Mouse (Mus musculus) brown adipose tissue, adult 24 weeks (tissue): ENCODE data around the gene Sos1. TPM values are rescaled to one million over a fixed set of nuclear protein-coding genes. Genes with fewer than 3 reads are reported as not detected.
A peak's percentile ranks its signal among the peaks of the same experiment; 100 is the strongest.
"Not testable (repeated sequence)": the region's sequence is repeated elsewhere in the genome, so short reads cannot be mapped to it uniquely, and the experiment has no call there.

Experiments used
- H3K27ac ChIP-seq: fragments of 200-500 bp; replicated peaks from 2 replicates; pipeline ENCODE4 v1.5.1; 2012; ENCODE audit warnings: low read depth, mild to moderate bottlenecking, low read length
- H3K4me1 ChIP-seq: fragments of 200-500 bp; 2 replicates; pipeline ENCODE4 v1.6.1; 2012; ENCODE audit warnings: low read length, mixed read lengths; ENCODE audit not compliant: control insufficient read depth, insufficient read depth, insufficient read length
- H3K4me3 ChIP-seq: fragments of 200-500 bp; 2 replicates; pipeline ENCODE4 v1.5.1; 2012; ENCODE audit warnings: low read depth, mild to moderate bottlenecking, low read length, moderate library complexity; ENCODE audit not compliant: insufficient read depth
- polyA plus RNA-seq: library from polyadenylated mRNA; stranded (reverse); fragments of >200 nt; gene quantifications from 2 replicates; pipeline ENCODE4 v1.2.4, GENCODE M21; 2012; ENCODE audit not compliant: missing spikeins, insufficient read depth, insufficient read length

The Sos1 gene
- polyA plus RNA-seq, 1 experiment = 9.8 TPM

- Histone ChIP-seq H3K4me3 (no peak overlapping the region), H3K27ac (no peak overlapping the region), H3K4me1 (0 out of 2 replicates have a peak, but pooled peaks cover 4% of the 10 kb centered on the region)
These were observed 2.6 kb downstream of the Sos1 start for GRCm38 (mm10) chr17:80477679-80478078.

DNA sequence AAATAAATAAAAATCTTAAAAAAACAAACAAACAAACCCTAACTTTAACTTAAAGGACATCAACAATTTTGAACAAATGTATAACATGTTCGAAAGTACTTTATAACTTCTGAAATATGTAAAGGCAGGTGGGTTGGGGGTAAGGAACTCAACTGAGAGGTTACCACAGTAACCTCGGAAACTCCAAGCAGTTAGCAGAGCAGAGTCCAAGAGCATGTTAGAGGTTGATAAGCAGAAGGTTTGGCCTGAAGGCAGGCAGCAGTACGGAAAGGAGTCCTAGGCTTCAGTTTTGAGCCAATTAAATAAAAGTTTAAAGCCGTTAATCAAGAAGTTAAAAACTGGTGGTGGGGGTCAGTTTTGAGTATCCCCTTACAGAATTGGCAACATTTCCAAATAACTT lies 3.8 kb downstream of the Sos1 start:
- Histone ChIP-seq H3K27ac (no peak overlapping the region), H3K4me1 (peaks cover 7% of the 10 kb centered on the region; the same call in 1 of the 2 replicates), H3K4me3 (no peak overlapping the region)

DNA sequence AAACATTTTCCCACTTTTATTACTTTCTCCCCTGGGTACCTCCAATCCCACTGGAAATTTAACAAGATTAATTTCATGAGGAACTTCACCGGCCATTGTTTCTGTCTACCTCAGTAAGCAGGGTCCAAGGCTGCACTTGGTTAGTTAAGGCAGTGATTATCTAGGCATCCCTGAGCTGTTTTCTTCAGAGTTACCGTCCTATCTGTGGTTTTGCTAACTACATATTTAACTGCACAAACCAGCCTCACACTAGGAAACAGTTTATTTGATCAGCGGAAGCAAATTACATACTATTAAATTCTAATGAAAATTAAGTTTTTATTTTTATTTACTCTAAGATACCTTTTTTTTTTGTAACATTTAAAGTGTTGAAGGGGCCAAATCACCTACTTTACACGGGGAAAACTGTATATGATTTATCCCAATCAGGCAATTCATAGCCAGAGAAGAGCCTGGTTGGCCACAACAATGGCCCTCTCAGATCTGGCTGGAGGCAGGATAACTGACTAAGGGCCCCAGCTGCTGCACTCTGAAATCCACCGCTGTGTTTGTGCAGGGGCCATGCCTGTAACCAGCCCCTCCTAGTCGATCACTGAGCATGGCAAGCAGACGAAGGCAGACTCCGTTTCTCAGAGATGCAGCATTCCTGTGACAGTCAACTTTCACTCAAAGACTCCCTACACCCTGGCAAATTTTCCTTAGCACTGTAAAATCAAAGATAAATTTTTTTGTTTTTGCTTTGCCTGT lies 9.0 kb downstream of the Sos1 start:
- Histone ChIP-seq H3K4me1 (peaks cover 7% of the 10 kb centered on the region; the same call in 1 of the 2 replicates), H3K27ac (no peak overlapping the region), H3K4me3 (no peak overlapping the region)

GRCm38 (mm10) chr17:80468417-80468894 lies 11.8 kb downstream of the Sos1 start:
- H3K4me3 ChIP-seq, H3K4me1 ChIP-seq, H3K27ac ChIP-seq: not testable (repeated sequence)

- peaks cover 2% of the 10 kb centered on the region; the same call in 1 of the 2 replicates for H3K4me1 ChIP-seq
- H3K4me3 ChIP-seq = no peak overlapping the region
- H3K27ac ChIP-seq = no peak overlapping the region
These were observed 20.0 kb downstream of the Sos1 start for GRCm38 (mm10) chr17:80460258-80460657.

DNA sequence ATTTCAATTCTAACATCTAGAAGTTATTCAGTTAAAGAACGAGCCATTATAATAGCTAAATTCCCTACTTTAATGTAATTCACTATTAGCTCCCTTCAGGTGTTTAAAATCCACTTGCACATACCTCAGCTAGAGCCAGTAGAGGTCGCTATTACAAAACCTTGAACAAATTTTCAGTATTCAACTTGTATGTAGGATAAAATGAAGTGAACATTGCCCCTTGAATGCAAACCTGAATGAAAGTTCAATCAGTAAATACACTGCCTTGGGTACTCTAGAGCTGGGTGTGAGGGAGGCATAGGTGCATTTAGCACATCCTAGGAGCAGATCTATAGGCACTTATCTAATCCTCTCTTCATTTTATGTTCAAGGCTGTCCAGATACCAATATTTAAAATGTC lies 24.6 kb downstream of the Sos1 start:
- Histone ChIP-seq H3K4me3 (no peak overlapping the region), H3K4me1 (no peaks in the 10 kb centered on the region), H3K27ac (no peak overlapping the region)

- no peak overlapping the region for H3K27ac ChIP-seq
- no peaks in the 10 kb centered on the region for H3K4me1 ChIP-seq
- no peak overlapping the region for H3K4me3 ChIP-seq
These were observed 29.7 kb downstream of the Sos1 start for GRCm38 (mm10) chr17:80450426-80451030.

GRCm38 (mm10) chr17:80446470-80446869 lies 33.8 kb downstream of the Sos1 start:
- Histone ChIP-seq H3K4me1 (no peaks in the 10 kb centered on the region), H3K27ac (no peak overlapping the region), H3K4me3 (no peak overlapping the region)

DNA sequence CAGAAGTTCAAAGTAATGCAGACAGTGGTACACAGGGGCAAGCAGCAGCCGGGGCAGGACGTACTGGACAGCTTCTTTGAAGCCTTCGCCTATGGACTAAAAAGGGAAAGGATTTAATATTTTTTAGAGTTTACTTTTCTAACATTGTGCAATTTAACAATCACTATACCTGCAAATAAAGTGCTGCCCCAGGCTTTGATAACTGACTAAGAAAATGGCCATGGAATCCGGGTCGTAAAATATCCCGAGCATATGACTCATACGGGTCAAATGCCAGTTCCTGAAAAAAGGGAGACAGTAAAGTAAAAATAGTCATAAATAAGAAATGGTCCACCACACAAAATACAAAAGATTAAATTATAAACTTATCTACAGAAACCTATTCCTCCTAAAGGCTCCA lies 34.8 kb downstream of the Sos1 start:
- Histone ChIP-seq H3K4me3 (no peak overlapping the region), H3K27ac (no peak overlapping the region), H3K4me1 (no peaks in the 10 kb centered on the region)

GRCm38 (mm10) chr17:80435680-80436079 lies 44.6 kb downstream of the Sos1 start:
- H3K27ac ChIP-seq = peak overlapping the region; percentile 16; the same call in 1 of the 2 replicates
- H3K4me3 ChIP-seq = no peak overlapping the region
- 0 out of 2 replicates have a peak, but pooled peaks cover 3% of the 10 kb centered on the region for H3K4me1 ChIP-seq

DNA sequence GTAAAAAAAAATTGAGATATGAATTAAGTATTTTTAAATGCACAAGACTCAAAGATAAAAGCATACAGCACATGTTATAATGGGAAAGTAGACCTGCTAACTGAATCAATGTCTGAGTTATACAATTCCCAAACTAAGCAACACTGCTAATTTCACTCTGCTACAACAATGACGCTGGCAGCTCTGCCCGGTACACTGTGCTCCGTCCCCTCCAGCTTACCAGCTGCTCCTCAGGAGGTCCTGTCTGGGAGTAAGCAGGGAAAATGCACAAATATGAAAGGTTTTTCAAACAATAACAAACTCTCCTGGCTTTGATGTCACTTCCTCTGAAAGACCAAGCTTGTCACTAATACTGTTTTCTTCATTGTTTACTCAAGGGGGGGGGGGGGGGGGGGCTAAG lies 45.8 kb downstream of the Sos1 start:
- Histone ChIP-seq H3K4me3 (peak overlapping the region; percentile 41; the same call in 1 of the 2 replicates), H3K27ac (peak overlapping the region; percentile 73; the same call in 1 of the 2 replicates)

GRCm38 (mm10) chr17:80431997-80432396 lies 48.3 kb downstream of the Sos1 start:
- no peak overlapping the region for H3K4me3 ChIP-seq
- H3K27ac ChIP-seq = peak overlapping the region; percentile 11; the same call in 1 of the 2 replicates

More for the DNA sequence above, 45.8 kb downstream of the Sos1 start:
- H3K4me1 ChIP-seq = 0 out of 2 replicates have a peak, but pooled peaks cover 3% of the 10 kb centered on the region

DNA sequence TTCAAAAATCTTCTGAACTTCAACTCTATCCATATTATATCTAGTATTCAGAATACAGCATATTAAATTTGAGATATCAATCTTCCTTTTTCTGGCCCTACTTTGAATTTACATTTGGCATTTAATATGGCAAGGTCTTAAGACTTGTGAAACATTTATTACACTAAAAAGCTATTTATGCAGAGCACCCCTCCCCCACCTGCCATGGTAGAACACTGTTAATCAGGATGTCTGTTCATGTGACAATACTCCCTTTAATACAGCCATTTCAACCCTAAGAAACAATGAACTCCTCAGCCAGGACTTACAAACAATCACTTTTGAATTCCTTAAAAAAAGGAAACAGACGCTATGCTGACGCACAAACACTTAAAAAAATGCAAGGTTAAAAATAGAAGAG lies 52.3 kb downstream of the Sos1 start:
- no peak overlapping the region for H3K4me3 ChIP-seq
- H3K4me1 ChIP-seq = peaks cover 9% of the 10 kb centered on the region
- H3K27ac ChIP-seq = peak overlapping the region; percentile 89

More at GRCm38 (mm10) chr17:80431997-80432396, 48.3 kb downstream of the Sos1 start:
- H3K4me1 ChIP-seq = peaks cover 6% of the 10 kb centered on the region; the same call in 1 of the 2 replicates

DNA sequence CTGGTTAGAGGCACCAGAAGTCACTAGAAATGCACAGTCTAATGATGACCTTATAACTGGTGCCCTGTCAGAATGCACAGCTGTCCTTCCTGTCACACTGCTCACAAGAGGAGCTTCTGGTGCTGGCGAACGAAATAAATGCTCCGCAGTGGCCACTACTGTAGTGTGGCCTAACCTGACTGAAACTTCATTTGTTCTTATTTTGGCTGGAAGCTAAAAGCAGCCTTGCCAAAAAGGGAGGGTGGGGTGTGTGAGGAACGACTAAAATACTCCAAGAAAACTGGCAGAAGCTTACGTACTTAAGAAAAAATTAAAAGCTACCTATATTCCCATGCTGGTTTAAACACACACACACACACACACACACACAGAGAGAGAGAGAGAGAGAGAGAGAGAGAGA lies 53.4 kb downstream of the Sos1 start:
- peaks cover 9% of the 10 kb centered on the region for H3K4me1 ChIP-seq
- H3K27ac ChIP-seq = peak overlapping the region; percentile 89
- no peak overlapping the region for H3K4me3 ChIP-seq

- Histone ChIP-seq H3K4me1 (peaks cover 9% of the 10 kb centered on the region), H3K4me3 (no peak overlapping the region), H3K27ac (peak overlapping the region; percentile 89)
These were observed 54.1 kb downstream of the Sos1 start for GRCm38 (mm10) chr17:80426171-80426570.
